Mouse (Mus musculus) right cerebral cortex, postnatal 4 days (tissue): ENCODE measurements around the gene Zfp607a.
A peak's percentile ranks its signal among the peaks of the same experiment; 100 is the strongest.
"Not testable (repeated sequence)": the region's sequence is repeated elsewhere in the genome, so short reads cannot be mapped to it uniquely, and the experiment has no call there.

ENCODE experiments used
- DNase-seq: peaks from one replicate; pipeline ENCODE4 v3.0.0-alpha.2; 2022

Gene Zfp607a

DNA sequence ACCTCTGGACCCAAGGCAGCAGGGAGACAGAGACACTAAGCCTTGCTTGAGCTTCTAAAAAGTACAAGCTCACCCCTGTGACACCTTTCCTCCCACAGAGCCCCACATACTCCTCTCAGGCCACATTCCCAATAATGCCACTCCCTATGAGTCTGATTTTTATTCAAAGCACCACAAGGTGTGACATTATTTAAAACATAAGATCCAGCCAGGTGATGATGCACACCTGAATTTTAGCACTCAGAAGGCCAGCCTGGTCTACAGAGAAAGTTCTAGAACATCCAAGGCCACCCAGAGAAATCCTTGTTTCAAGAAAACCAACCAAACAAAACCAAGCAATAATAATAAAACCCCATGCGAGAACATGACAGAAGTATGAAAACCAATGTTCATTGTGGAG, at the start of gene Zfp607a:
Gene Zfp607a (plus strand): TSS at position 301 of the 400 bp plus-strand sequence.
- no peak for DNase-seq

DNA sequence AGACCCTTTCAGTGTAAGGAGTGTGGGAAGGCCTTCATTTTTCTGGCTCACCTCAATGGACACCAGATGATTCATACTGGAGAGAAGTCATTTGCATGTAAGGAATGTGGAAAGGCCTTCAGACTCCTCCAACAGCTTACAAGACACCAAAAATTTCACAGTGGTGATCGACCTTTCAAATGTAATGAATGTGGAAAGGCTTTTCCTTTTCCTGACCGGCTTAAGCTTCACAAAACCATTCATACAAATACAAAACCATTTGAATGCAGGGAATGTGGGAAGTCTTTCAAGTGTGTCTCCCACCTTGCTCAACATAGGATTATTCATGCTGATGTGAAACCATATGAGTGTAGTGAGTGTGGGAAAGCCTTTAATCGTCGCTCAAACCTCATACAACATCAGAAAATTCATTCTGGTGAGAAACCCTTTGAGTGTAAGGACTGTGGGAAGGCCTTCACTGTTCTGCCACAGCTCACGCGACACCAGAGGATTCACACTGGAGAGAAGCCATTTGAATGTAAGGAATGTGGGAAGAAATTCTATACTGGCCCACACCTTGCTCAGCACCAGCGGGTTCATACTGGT, 38.7 kb upstream of the Zfp607a start:
- DNase-seq = no peak

DNA sequence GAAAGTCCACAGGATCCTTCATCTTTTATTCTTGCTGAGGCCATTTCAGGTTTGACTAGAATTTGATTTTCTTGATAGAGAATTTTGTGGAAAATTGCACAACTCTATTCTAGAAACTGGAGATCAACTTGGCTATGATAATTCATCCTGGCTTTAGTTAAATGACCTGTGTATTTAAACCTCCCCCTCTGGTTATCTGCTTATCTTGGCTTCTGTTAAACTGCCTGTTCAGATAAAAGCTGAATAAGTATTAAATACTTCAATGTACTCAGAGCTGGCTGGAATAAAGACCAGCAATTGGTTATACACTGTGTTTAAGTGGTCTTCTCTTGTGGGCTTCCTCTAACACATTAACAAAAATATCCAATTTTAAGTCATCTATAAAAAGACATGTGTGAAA, 34.7 kb upstream of the Zfp607a start:
- DNase-seq = no peak

DNA sequence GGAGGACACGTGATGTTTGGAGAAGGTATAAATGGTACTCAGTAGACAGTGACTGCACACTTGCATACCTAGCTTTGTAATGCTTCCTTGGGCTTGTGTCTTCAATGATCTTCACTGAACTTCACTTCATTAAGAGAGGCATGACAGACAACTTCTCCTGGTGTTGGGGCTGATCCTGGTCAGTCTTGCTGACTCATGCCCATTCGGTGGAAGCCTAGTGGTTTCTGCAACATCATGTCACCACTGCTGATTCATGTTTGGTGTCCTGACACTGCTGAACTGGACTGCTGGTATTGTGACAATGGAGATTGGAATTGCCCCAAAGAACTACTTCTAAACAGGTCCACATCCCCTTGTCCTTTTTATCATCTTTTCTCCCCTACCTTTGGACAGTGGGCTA, 23.2 kb upstream of the Zfp607a start:
- no peak for DNase-seq

DNA sequence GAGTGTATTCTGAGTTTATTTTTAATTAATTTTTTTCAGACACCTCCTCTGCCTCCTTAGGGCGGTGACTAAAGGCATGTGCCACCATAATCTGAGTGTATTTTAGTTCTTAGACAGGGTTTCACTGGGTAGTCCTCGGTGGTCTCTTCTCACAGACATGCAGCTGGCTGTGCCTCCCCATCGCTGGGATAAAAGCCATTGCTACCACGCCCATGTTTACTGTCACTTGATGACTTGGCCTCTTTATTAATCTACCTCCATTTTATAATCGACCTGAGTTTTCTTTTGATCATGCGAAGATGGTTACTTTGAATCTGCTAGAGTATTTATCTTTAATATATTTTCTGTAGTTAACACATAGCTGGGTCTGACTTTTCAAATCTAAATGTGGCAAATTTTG, 19.4 kb upstream of the Zfp607a start:
- DNase-seq = peak; percentile 5

DNA sequence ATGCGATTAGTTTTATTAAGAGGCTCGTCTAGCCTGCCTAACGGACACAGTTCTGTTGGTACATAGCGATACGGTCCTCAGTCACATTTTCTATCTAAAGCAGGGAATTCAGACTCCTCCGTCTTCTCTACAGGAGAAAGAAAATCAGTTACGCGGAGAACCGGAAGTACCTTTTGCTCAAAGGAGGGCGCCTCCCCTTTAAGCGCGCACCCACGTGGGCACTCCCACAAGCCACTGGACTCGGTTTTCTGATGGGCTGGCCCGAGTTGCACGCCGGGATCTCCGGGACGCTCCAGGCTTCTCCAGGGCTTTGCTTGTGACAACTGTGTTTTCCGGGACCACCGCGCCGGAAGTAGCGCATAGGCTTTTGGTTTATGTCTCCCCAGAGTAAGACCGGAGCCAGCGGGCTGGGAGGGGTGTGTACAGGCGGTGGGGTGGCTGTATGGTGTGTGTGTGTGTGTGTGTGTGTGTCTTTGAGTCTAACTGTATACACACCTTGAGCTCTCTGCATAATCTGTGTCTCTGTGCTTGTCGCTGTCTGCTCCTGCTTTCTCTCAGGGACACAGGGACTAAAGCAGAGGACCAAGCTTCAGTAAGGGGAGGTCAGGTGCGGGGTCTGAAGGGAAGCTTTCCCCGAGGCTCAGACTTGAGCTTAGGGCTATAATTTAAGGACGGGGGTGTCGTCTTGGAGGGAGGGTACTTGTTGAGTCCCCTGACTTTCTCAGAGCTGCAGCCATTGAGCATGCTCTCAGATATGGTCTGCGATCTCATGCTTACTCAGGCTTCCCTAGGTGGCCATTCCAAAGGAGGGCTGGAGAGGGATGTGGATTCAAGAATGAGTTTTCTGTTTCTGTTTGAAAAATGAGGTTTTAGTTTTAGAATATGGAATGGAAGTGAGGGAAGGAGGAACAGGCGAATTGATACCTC, 18.7 kb upstream of the Zfp607a start, which contains the start of gene Zfp59:
Gene Zfp59 (plus strand): TSS at position 285 of the 927 bp plus-strand sequence.
- peak; percentile 83 for DNase-seq

DNA sequence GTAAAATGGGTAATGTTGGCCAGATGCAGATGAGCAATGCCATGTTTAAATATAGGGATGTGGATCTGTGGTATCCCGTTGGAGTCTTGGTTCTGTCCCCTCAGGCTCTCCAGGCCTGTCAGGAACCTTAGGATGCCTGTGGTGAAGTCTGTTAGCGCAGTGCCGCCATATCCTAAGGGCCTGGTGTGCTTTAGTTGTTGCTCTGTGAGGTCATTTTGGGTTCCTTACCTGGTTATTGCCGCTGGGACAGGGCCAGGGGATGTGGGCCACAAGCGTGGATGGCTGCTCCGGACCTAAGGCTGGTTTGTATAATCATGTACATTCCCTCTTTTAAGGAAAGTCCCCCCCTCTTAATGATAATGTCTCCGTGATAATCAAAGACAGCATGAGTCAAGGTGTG, 17.7 kb upstream of the Zfp607a start:
- DNase-seq = no peak

DNA sequence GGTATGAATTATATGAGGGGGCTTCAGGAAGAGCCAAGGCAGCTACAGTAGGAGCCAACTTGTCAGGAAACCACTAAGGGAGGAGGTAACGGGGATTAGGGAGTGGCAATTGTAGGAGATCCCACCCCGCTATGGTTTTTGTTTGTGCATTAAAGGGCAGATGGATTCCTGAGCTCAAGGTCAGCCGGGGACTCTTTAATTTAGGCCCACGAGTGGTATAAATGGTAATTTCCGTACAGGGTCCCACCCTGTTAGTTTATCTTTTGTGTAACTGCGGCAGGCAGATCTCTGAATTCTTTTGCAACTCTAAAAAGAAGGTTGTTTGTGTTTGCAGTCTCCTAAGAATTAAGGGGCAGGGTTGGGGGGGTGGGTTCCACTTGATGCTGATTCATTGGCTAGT, 17.2 kb upstream of the Zfp607a start:
- DNase-seq = no peak

DNA sequence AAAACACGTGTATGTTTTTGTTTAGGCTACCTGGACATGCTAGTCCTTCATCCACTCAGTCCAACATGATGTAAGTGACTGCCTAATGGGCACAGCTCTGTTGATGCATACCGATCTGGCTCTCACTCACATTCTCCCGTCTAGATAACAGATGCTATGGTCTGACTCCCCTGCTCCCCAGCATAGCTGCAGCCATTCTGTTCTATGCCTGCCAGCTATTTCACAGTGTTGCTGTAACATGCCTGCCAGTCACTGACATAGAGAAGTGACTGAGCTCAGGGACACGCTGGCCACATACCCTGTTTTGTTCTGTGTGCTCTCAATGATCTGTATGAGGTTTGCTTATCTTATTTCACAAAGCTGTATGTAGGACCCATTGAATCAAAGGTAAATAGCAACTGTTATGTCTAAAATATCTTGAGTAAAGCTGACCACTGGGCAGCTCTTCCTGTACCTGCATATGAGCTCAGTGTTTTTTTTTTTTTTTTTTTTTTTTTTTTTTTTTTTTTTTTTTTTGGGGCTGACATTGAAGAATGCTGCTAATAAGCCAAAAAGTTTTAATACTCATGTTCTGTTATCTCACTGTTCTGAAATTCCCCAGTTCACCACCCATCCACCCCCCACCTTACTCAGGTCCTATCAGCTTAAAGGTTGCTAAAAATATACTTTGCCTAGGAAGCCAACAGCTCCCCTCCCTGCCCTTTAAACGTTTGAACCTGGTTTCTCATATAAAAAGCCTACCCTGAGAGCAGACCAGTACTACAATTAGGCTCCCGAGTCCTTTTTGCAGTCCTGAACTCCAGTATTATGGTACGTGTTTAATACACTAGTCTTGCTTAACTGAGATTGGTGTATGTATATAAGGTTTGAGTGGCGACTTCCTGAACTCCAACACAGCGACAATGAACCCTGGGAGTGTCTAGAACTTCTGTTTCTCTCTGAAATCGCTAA, 2.2 kb downstream of the Zfp607a start:
- DNase-seq = no peak

DNA sequence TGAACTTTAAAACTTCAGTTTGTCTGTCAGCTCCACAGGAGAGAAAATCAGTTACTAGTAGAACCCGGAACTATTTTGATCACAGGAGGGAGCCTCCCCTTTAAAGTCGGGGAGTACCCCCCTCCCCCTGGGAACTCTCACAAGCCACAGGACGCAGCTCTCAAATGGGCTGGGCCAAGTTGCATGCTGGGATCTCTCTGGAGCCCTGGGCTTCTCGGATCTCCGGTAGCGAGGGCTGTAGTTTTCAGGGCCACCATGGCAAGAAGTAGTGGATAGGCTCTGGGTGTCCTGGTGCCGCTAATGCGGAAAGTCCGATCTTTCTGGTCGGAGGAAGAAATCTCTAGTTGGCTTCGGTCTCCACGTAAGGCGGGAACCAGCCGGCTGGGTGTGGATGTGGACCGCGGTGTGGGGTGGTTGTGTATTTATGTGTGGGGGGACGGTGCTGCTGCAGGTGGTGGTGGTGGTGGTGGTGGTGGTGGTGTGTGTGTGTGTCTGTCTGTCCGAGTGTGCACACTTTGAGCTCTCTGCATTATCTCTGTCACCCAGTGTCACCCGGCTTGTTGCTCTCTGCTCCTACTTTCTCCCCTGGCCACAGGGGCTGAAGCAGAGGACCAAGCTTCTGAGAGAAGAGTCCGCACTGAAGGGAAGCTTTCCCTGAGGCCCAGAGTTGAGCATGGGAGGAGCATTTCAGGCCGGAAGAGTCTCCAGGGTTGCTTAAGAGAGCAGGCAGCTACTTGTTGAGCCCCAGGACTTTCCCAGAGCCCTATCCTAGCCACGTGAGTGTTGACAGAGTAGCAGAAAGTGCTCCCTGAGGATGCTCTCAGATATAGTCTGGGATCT, 3.3 kb downstream of the Zfp607a start:
- DNase-seq = peak; percentile 42

DNA sequence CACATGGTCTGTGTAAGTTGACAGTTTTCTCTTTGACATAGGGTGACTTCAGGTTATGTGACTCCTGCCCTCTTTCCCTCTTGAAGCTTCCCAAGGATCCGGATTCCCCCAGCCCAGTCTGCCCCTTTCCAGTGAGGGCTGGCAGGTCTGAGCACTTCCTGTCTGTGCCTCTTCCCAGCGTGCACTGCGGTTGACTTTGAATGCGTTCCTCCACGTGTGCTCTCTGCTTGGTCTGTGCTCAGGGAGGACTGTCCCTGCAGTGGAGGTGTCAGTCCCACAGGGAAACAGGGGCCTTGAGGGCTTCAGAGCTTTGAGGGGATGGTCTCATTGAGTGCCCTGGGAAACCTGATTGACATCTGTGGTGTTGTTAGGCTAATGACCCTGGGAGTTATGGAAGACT, 5.3 kb downstream of the Zfp607a start:
- DNase-seq = not testable (repeated sequence)

DNA sequence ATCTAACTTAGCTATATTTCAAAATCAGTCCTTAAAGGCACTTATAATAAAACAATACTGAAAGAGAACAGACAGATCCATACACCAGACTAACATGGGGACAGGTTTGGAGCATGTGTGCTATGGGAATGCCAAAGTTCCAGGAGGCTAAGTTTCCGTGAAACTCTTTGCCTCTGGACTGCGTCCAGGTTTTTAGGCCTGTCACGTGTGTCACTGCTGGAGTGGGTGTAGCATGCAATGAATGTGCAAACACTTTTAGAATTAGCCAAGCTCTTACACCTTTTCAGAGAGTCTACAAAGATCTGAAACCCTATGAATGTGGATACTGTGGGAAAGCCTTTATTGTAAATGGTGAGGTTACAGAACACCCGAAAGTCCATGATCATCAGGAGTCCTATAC, 24.4 kb downstream of the Zfp607a start:
- DNase-seq = no peak

DNA sequence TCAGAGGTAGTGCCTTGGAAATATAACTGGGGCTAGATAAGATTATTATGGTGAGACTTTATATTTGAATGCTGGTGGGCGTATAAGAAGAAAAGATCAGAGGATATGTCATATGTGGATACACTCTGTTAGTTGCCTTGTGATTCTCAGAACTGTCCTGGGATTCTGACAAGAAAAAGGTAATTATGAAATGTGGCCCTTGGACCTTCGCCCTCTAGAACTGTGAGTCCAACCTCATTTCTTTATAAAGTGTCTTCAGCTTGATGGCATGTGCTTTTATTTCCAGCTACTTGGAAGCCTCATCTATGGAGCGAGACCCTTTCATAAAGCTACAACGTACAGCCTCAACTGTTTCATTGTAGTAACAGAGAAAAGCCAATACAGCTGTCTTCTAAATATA, 43.3 kb downstream of the Zfp607a start:
- DNase-seq = no peak

DNA sequence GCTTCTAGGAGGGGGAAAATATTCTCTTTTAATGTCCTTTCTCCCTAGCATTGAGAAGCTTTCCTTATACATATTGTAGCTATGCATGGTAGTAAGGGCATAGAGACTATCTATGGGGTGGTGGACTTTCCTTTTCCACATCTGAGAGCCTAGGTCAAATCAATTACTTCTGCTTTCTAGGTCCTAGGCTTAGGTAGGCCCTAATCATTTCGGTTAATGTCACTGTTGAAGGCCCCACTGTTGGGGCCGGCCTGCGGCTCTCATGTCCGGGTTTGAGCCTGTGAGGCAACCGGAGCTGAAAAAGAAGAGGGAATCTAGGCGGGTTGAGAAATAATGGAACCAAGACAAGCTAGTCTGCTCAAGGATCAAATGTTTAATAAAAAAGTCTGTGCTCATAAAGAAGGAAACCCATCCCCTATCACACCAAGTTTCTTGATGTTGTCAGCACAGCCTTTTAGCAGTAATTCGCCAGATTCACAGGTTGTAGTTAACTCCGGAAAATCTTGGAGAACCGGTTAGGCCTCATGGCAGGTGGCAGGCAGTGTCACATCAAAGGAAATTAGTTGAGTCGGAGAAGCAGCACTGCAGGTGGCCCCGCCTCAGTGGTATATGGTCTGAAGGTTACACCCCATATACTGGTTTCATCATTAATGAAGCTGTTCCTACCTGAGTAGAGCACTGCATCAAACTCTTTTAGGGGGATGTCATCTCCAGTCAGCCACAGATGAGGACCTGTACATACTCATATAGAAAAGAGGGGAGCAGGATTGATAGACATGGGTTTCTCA, 47.9 kb downstream of the Zfp607a start:
- no peak for DNase-seq

DNA sequence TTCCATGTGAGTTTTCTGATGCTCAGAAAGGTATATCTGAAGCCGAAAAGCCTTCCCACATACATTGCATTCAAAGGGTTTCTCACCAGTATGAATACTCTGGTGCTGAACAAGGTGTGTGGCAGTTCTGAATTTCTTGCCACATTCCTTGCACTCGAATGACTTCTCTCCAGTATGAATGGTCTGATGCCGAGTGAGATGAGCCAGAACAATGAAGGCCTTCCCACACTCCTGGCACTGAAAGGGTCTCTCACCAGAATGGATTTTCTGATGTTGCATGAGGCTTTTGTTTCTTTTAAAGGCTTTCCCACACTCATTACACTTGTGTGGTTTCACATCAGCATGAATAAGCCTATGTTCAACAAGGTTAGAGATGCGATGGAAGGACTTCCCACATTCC, 53.6 kb downstream of the Zfp607a start:
- not testable (repeated sequence) for DNase-seq

DNA sequence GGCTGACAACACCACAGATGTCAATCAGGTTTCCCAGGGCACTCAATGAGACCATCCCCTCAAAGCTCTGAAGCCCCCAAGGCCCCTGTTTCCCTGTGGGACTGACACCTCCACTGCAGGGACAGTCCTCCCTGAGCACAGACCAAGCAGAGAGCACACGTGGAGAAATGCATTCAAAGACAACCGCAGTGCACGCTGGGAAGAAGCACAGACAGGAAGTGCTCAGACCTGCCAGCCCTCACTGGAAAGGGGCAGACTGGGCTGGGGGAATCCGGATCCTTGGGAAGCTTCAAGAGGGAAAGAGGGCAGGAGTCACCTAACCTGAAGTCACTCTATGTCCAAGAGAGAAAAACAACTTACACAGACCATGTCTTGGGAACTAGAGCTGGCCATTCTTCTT, 69.7 kb downstream of the Zfp607a start:
- not testable (repeated sequence) for DNase-seq

DNA sequence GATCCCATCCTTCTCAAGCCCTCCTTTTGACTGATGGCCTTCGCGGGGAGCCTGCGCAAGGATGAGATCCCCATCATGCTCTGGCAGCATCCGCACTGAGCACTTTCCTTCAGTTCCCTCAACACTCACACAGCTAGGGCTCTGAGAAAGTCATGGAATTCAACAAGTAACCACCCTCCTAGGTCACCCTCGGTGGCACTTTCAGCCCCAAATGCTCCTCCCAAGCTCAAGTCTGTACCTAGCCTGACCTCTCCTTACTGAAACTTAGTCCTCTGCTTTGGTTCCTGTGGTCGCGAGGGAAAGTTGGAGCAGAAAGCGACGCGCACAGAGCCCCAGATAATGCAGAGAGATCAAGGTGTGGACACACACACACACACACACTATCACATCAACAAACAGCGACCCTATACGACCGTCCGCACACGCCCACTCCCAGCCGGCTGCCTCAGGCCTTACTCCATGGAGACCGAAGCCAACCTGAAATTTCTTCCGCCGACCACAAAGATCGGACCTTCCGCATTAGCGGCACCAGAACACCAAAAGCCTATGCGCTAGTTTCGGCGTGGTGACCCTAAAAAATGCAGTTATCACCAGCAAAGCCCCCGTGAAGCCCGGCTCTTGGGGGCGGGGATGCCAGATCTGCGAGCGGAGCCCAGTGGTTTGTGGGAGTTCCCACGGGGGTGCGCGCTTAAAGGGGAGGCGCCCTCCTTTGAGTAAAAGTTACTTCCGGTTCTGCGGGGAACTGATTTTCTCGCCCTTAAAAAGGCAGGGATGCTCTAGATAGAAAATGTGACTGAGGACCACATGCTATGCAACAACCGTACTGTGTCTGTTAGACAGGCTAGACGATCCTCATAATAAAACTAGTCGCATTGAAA, 71.7 kb downstream of the Zfp607a start, which contains the start of gene Zfp974:
Gene Zfp974 (minus strand): TSS at position 643 of the 878 bp plus-strand sequence.
- DNase-seq = peak; percentile 72
